Mouse (Mus musculus) midbrain, embryonic 16.5 days (tissue): Measurements from ENCODE around the gene Crisp3. TPM values are rescaled to one million over a fixed set of nuclear protein-coding genes. Genes with fewer than 3 reads are reported as not detected.
"Not testable (repeated sequence)": the region's sequence is repeated elsewhere in the genome, so short reads cannot be mapped to it uniquely, and the experiment has no call there.

Experiments
- ATAC-seq: fragments of 200-750 bp; cut with Nextera tagmentation; 2 replicates; pipeline ENCODE4 v1.8.0; 2017; ENCODE audit warnings: moderate TSS enrichment
- H3K27ac ChIP-seq: fragments of 300-500 bp; sonication (generic); 2 replicates; pipeline ENCODE4 v1.5.1; 2014; ENCODE audit warnings: mild to moderate bottlenecking, low read length, mixed read lengths
- H3K27me3 ChIP-seq: fragments of 300-500 bp; sonication (generic); 2 replicates; pipeline ENCODE4 v1.6.1; 2014; ENCODE audit warnings: low read depth, low read length, mixed read lengths; ENCODE audit not compliant: control insufficient read depth, insufficient read depth
- H3K36me3 ChIP-seq: fragments of 300-500 bp; sonication (generic); 2 replicates; pipeline ENCODE4 v1.6.1; 2014; ENCODE audit warnings: mild to moderate bottlenecking, low read length, moderate library complexity, mixed read lengths; ENCODE audit not compliant: control insufficient read depth, insufficient read depth
- H3K4me1 ChIP-seq: fragments of 300-500 bp; sonication (generic); 2 replicates; pipeline ENCODE4 v1.6.1; 2014; ENCODE audit warnings: mild to moderate bottlenecking, low read length, mixed read lengths; ENCODE audit not compliant: control insufficient read depth, insufficient read depth
- H3K4me2 ChIP-seq: fragments of 300-500 bp; sonication (generic); 2 replicates; pipeline ENCODE4 v1.6.1; 2014; ENCODE audit warnings: mild to moderate bottlenecking, low read length, mixed read lengths
- H3K4me3 ChIP-seq: fragments of 300-500 bp; sonication (generic); 2 replicates; pipeline ENCODE4 v1.5.1; 2014; ENCODE audit warnings: low read depth, mild to moderate bottlenecking, low read length, moderate library complexity, mixed read lengths
- H3K9ac ChIP-seq: fragments of 300-500 bp; sonication (generic); 2 replicates; pipeline ENCODE4 v1.6.1; 2014; ENCODE audit warnings: low read depth, low read length, mixed read lengths
- H3K9me3 ChIP-seq: fragments of 300-500 bp; sonication (generic); replicated peaks from 2 replicates; pipeline ENCODE4 v1.6.1; 2014; ENCODE audit warnings: mild to moderate bottlenecking, low read length, mixed read lengths; ENCODE audit not compliant: control insufficient read depth, poor library complexity, severe bottlenecking
- WGBS: fragments of 180-500 bp; shearing (Covaris S2); extraction: QIAGEN DNeasy Blood & Tissue Kit; methylation state at CpG from one replicate; pipeline ENCODE4 v1.1.7; 2014; 5-methylcytosine and 5-hydroxymethylcytosine counted together
- polyA plus RNA-seq: library from polyadenylated mRNA; unstranded; fragments of >200 nt; fragmentation: Nextera tagmentation; extraction: Ambion mirVana; gene quantifications from 2 replicates; pipeline ENCODE4 v1.2.1, GENCODE M21; 2015

The Crisp3 gene
- polyA plus RNA-seq, result not detected in 2 replicates

DNA sequence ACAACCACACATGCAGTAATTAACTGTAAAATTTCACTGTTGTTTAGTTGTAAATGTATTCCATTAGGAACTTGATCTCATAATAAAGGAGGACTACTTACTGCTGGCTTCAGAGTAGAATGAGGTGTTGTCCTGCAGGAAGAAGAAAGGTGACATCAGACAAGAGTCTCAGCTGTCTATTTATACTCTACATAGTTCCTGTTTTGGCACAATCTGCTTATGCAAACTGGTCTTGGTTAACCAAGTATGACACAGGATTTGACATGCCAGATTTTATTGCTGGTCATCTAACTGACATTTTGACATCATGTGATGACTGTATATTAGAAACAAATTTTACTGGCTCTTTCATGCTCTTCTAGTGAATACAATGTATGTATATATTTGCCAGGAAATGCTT, at the start of gene Crisp3:
Gene Crisp3, minus strand, starts transcription at position 154 of the 400 bp plus-strand sequence.
- H3K4me2 ChIP-seq, result no peak within 1 kb of the TSS
- no peak for ATAC-seq
- no peaks in the 10 kb centered on the region for H3K27me3 ChIP-seq
- no peak within 1 kb of the TSS for H3K4me3 ChIP-seq
- no peak within 1 kb of the TSS for H3K9ac ChIP-seq
- no peaks in the 10 kb centered on the region for H3K36me3 ChIP-seq
- H3K27ac ChIP-seq, result no peak within 1 kb of the TSS
- H3K9me3 ChIP-seq, result no peaks in the 10 kb centered on the region
- H3K4me1 ChIP-seq, result no peaks in the 10 kb centered on the region

DNA sequence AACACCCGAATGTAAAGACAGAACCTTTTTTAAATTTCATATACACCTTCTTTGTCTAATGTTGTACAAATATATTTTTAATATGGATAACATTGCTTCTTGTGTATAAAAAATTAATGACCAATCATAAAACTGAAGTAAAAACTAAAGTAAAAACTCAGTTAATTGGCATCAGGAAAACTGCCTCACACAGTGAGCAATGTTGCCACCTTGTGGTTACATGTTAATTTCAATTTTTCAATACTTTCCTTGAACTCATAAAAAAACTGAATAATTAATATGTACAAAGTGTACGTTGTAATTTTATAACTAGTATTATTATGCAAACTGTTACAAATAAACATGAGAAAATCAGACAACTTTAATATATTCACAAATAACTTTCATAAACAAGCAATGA, 43.3 kb upstream of the Crisp3 start:
- H3K4me3 ChIP-seq, result no peak overlapping the region
- no peaks in the 10 kb centered on the region for H3K27me3 ChIP-seq
- no peaks in the 10 kb centered on the region for H3K36me3 ChIP-seq
- H3K4me2 ChIP-seq, result no peak overlapping the region
- no peak for ATAC-seq
- no peaks in the 10 kb centered on the region for H3K9me3 ChIP-seq
- no peaks in the 10 kb centered on the region for H3K4me1 ChIP-seq
- H3K9ac ChIP-seq, result no peak overlapping the region
- no peak overlapping the region for H3K27ac ChIP-seq
- 71% methylated on average over 2 of the region's 2 CpGs for WGBS

DNA sequence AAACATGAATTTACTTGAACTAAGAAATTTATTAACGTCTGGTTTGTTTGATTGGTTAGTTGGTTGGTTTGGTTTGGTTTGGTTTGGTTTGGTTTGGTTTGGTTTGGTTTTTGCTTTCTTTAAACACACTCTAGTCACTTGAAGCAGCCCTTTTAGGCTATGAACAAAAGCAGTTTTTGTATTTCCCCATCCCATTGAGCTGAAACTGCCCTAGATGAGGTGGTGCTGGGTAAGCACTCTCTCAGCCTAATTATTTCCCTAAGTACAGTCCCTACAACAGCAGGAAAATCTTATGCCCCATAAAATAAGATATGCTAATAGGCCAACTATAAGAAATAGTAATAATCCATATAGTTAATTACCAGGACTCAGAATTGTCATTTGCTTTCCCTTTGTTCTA, 33.4 kb upstream of the Crisp3 start:
- Histone ChIP-seq H3K4me2 (no peak overlapping the region), H3K36me3 (no peaks in the 10 kb centered on the region), H3K9me3 (no peaks in the 10 kb centered on the region), H3K27me3 (no peaks in the 10 kb centered on the region), H3K4me1 (no peaks in the 10 kb centered on the region), H3K9ac (no peak overlapping the region), H3K27ac (no peak overlapping the region), H3K4me3 (no peak overlapping the region)
- WGBS, result 63% methylated on average over 1 of the region's 1 CpGs
- no peak for ATAC-seq

DNA sequence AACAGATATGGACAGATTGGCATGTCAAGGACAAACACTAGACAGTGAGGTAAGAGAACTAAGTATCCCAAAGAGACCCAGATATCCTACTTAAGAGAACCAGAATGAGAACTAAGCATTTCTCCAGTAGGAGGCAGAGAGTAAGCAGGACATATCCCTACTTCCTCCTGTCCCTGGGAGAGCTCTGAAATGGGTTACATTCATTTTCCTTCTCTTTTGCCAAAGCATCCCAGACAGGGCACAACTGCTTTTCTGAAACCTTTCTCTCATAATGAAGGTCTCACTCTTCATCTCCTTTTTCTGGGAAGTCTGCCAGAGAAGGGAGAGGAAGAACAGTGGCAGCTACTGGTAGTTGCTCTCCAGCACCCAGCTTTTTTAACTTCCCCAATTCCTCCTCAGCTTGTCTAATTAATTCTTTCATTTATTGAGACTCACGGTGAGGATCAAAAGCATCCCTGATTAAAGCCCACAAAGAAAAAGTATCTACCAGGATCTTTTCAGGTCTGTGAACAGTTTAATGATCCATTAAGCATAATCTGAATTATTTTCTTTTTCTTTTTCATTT, 32.9 kb upstream of the Crisp3 start:
- H3K27me3 ChIP-seq, result no peaks in the 10 kb centered on the region
- no peak overlapping the region for H3K4me3 ChIP-seq
- WGBS, result 4% methylated on average over 1 of the region's 1 CpGs
- H3K36me3 ChIP-seq, result no peaks in the 10 kb centered on the region
- ATAC-seq, result no peak
- H3K4me2 ChIP-seq, result no peak overlapping the region
- H3K4me1 ChIP-seq, result no peaks in the 10 kb centered on the region
- H3K9me3 ChIP-seq, result no peaks in the 10 kb centered on the region
- no peak overlapping the region for H3K27ac ChIP-seq
- H3K9ac ChIP-seq, result no peak overlapping the region

DNA sequence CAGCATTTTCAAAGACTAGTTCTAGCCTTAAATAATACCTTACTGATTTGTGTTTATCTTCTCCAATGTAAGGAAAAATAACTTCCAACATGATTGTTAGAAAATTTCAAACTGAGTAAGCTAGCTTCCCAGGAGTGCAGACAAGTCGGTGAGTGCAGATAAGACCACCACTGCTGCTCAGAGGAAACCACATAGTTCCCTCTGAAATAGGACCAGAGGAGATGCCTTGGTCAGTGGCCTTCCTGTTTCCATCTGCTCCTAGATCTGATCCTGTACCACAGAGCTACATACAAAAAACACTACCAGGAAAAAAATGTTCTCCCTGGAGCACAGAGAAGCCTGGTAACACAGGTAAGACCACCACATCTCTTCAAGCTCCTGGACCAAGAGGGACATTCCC, 10.4 kb upstream of the Crisp3 start:
- Histone ChIP-seq H3K9me3 (no peaks in the 10 kb centered on the region), H3K27me3 (no peaks in the 10 kb centered on the region), H3K4me2 (no peak overlapping the region), H3K27ac (no peak overlapping the region), H3K4me3 (no peak overlapping the region), H3K9ac (no peak overlapping the region), H3K36me3 (no peaks in the 10 kb centered on the region), H3K4me1 (no peaks in the 10 kb centered on the region)
- 87% methylated on average over 1 of the region's 1 CpGs for WGBS
- ATAC-seq, result no peak

DNA sequence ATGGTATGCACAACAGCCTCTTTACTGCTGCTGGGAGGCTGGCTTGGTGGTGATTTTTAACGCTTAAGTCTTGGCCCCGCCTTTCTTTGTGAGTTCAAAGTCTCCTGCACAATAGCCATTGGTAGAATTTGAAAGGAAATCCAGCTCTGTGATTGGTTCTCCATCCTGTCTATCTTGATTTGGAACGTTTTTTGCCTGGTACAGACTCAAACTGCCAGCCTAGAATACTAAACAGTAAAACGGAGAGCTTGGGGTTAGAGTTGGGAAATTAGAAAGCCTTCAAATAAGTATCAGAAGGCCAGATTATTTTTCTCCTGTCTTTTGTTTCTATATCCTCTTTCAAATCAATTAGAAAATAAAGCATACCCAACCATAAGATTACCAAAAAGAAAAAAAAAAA, 33.5 kb downstream of the Crisp3 start, which contains the start of gene Pgk2:
Gene Pgk2, minus strand, starts transcription at position 101 of the 400 bp plus-strand sequence.
- Histone ChIP-seq H3K36me3 (no peaks in the 10 kb centered on the region), H3K4me3 (no peak within 1 kb of the TSS), H3K4me2 (no peak within 1 kb of the TSS), H3K9me3 (no peaks in the 10 kb centered on the region), H3K27ac (no peak within 1 kb of the TSS), H3K4me1 (no peaks in the 10 kb centered on the region), H3K27me3 (no peaks in the 10 kb centered on the region), H3K9ac (no peak within 1 kb of the TSS)
- no peak for ATAC-seq
- WGBS, result 77% methylated on average over 4 of the region's 4 CpGs

DNA sequence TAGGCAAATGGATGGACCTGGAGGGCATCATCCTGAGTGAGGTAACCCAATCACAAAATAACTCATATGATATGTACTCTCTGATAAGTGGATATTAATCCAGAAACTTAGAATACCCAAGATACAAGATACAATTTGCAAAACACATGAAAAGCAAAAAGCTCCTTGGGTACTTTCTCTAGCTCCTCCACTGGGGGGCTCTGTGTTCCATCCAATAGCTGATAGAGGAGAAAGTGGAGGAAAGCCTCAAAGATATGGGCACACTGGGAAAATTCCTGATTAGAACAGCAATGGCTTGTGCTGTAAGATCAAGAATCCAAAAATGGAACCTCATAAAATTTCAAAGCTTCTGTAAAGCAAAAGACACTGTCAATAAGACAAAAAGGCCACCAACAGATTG, 40.3 kb downstream of the Crisp3 start:
- H3K36me3 ChIP-seq, H3K4me1 ChIP-seq, H3K4me2 ChIP-seq, H3K27me3 ChIP-seq, H3K9me3 ChIP-seq, H3K4me3 ChIP-seq, H3K9ac ChIP-seq, ATAC-seq, H3K27ac ChIP-seq: not testable (repeated sequence)

DNA sequence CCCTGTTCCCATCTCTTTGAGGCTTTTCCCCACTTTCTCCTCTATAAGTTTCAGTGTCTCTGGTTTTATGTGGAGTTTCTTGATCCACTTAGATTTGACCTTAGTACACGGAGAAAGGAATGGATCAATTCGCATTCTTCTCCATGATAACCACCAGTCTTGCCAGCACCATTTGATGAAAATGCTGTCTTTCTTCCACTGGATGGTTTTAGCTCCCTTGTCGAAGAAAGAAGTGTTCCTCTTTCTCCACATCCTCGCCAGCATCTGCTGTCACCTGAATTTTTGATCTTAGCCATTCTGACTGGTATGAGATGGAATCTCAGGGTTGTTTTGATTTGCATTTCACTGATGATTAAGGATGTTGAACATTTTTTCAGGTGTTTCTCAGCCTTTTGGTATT, 51.9 kb downstream of the Crisp3 start:
- H3K4me2 ChIP-seq, result not testable (repeated sequence)

More for the DNA sequence above, 51.9 kb downstream of the Crisp3 start:
- H3K9ac ChIP-seq, ATAC-seq, H3K27ac ChIP-seq, H3K27me3 ChIP-seq, H3K36me3 ChIP-seq, H3K4me3 ChIP-seq, H3K9me3 ChIP-seq, H3K4me1 ChIP-seq: not testable (repeated sequence)
- 89% methylated on average over 4 of the region's 4 CpGs for WGBS
